Mouse (Mus musculus): ENCODE data around the gene Runx2. TPM values are rescaled to one million over a fixed set of nuclear protein-coding genes. Genes with fewer than 3 reads are reported as not detected.

Runx2 gene
- total and polyA plus RNA-seq, 2 experiments from 2014 or later, result 0.59 to 1.8 TPM

DNA sequence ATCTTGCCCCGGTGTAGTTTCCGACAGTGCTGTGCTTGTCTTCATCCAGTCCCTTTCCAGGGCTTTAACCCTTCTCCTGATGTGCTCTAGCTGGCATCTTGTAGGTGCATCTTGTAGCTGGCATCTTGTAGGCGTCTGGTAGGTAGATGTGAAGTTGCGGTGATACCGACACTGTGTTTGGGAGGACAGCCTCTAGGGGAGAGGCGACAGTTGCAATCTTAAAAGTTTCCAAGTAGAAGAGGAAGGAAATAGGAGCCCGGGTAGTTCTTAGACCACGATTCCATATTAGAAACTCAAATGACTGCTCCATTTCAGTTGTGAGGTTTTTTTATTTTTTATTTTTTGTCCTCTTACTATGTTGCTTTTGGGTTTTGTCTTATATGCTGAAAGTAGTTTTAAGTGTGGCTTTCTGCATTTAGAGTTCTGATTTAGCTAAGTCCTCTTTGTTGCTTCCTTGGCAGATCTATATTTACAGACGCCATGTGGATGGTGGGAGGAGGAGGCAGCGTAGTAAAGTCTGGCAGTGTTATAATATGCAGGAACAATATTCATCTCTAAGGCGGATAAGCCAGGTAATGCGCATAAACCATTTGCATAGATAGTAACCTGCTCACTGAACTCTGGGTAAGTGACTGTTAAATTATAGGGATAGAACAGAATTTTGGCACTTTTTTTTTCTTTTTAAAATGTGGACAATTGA is 22.2 kb downstream of the Runx2 start:
- Histone ChIP-seq H3K4me1 (ENCODE audit: insufficient read depth, low read length) (no peaks in the 10 kb centered on the region), H3K36me3 (ENCODE audit: insufficient read depth, low read length) (no peaks in the 10 kb centered on the region), H3K4me3 (ENCODE audit: low read depth, low read length) (no peak overlapping the region), H3K9ac (replicated peaks; ENCODE audit: low read length, poor library complexity, severe bottlenecking) (no peak overlapping the region), H3K9me3 (ENCODE audit: low read length) (no peaks in the 10 kb centered on the region), H3K4me2 (ENCODE audit: low read depth, low read length, poor library complexity, severe bottlenecking) (no peak overlapping the region), H3K27ac (ENCODE audit: low read depth, low read length) (no peak overlapping the region), H3K27me3 (ENCODE audit: insufficient read depth, low read length) (no peaks in the 10 kb centered on the region)
- no peak for DNase-seq (ENCODE audit: low spot score)
- 92% methylated on average over 12 of the region's 12 CpGs for WGBS
- no peak for ATAC-seq (ENCODE audit: low FRiP score)
- no peak for TF ChIP-seq CTCF (IDR thresholded peaks at IDR 0.05)

DNA sequence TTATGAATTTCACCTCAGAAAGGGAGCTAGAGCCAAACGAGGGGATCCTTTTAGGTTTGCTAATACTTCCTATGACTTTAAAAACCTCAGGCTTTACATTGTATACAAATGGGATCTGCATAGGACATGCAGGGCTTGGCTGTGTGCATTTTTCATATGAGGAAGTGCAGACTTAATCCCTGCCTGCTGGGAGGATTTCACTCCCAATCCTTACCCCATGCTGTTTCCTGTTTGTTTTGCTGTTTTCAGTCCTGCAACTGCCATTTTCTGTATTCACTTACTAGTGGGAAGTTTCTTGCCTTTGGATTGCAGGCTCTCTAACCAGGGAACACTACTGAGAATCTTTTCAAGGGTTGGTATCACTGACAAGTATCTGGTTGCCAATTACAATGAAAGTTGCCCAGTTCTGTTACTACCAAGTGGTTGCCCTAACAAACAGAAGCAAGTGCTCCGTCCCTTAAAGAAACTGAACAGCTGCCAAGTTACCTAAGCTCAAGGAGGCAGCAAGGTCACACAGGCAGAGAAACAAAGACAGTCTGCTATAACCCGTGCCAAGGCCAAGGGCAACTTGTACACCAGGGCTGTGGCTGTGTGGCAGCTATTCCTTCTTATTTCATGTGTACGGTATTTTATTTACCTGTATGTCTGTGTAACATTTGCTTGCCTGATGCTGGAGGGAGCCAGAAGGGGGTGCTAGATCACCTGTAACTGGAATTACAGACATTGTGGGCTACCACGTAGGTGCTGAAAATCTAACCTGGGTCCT is 25.4 kb downstream of the Runx2 start:
- WGBS, result 48% methylated on average over 5 of the region's 5 CpGs
- no peak for DNase-seq (ENCODE audit: low spot score)
- no peak overlapping the region for H3K9ac ChIP-seq (replicated peaks; ENCODE audit: low read length, poor library complexity, severe bottlenecking)

DNA sequence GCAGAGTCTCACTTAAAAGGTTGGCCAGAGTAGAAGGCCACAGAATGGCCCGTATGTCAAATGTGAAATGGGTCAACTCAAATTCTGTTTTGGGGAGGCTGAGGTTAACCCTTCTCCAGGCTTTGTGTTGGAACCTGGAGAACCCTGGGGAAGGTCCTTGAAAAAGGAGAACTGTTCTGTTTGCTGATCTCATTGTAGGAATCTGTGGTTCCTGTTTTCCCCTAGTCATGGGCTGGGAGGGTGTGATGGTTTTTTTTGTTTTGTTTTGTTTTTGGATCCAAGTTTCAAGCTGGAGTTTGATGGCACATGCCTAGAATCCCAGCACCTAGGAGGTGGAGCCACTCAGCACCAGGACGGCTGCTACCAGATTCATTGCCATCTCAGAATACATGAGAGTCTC is 31.5 kb downstream of the Runx2 start:
- no peak for TF ChIP-seq CTCF (IDR thresholded peaks at IDR 0.05)
- no peak overlapping the region for H3K4me3 ChIP-seq (ENCODE audit: low read depth, low read length)
- H3K27ac ChIP-seq (ENCODE audit: low read depth, low read length), result no peak overlapping the region
- H3K36me3 ChIP-seq (ENCODE audit: insufficient read depth, low read length), result no peaks in the 10 kb centered on the region
- H3K4me1 ChIP-seq (ENCODE audit: insufficient read depth, low read length), result peaks cover 2% of the 10 kb centered on the region; the same call in 1 of the 2 replicates
- no peaks in the 10 kb centered on the region for H3K9me3 ChIP-seq (ENCODE audit: low read length)
- no peak overlapping the region for H3K4me2 ChIP-seq (ENCODE audit: low read depth, low read length, poor library complexity, severe bottlenecking)
- H3K9ac ChIP-seq (replicated peaks; ENCODE audit: low read length, poor library complexity, severe bottlenecking), result no peak overlapping the region
- H3K27me3 ChIP-seq (ENCODE audit: insufficient read depth, low read length), result no peaks in the 10 kb centered on the region
- DNase-seq (ENCODE audit: low spot score) (no peak), ATAC-seq (ENCODE audit: low FRiP score) (no peak)
- 82% methylated on average over 2 of the region's 2 CpGs for WGBS

More for the DNA sequence above, 25.4 kb downstream of the Runx2 start:
- H3K4me3 ChIP-seq (ENCODE audit: low read depth, low read length), result no peak overlapping the region
- H3K4me2 ChIP-seq (ENCODE audit: low read depth, low read length, poor library complexity, severe bottlenecking), result no peak overlapping the region
- H3K4me1 ChIP-seq (ENCODE audit: insufficient read depth, low read length), result no peaks in the 10 kb centered on the region
- H3K36me3 ChIP-seq (ENCODE audit: insufficient read depth, low read length), result no peaks in the 10 kb centered on the region
- H3K27me3 ChIP-seq (ENCODE audit: insufficient read depth, low read length), result no peaks in the 10 kb centered on the region
- no peak for ATAC-seq (ENCODE audit: low FRiP score)
- TF ChIP-seq CTCF (IDR thresholded peaks at IDR 0.05), result no peak; the same call in 1 of the 2 replicates
- no peaks in the 10 kb centered on the region for H3K9me3 ChIP-seq (ENCODE audit: low read length)
- H3K27ac ChIP-seq (ENCODE audit: low read depth, low read length), result no peak overlapping the region

DNA sequence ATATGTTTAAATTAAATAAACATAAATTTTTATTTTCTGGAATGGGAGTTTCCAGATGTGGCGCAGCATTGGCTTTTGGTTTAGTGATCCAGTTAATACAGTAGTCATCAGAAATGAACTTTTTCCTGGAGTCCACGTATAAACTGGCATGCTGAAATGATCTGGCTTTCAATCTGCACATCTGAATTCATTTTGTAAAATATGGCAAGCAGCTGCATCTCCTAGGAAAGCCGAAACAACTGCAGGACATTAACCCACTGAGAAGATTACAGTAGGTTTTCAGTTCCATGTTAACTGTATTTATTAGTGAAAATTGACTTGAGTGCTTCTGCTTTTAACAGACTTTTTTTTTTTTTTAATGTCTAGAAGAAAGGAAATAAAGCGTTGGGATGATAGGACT is 32.2 kb downstream of the Runx2 start:
- no peak overlapping the region for H3K4me2 ChIP-seq (ENCODE audit: low read depth, low read length, poor library complexity, severe bottlenecking)
- WGBS, result 90% methylated on average over 4 of the region's 4 CpGs
- no peak overlapping the region for H3K4me3 ChIP-seq (ENCODE audit: low read depth, low read length)
- ATAC-seq (ENCODE audit: low FRiP score) (no peak), DNase-seq (ENCODE audit: low spot score) (no peak)
- no peak overlapping the region for H3K27ac ChIP-seq (ENCODE audit: low read depth, low read length)
- no peaks in the 10 kb centered on the region for H3K27me3 ChIP-seq (ENCODE audit: insufficient read depth, low read length)
- peaks cover 4% of the 10 kb centered on the region; the same call in 1 of the 2 replicates for H3K4me1 ChIP-seq (ENCODE audit: insufficient read depth, low read length)
- no peaks in the 10 kb centered on the region for H3K9me3 ChIP-seq (ENCODE audit: low read length)
- H3K36me3 ChIP-seq (ENCODE audit: insufficient read depth, low read length), result no peaks in the 10 kb centered on the region
- TF ChIP-seq CTCF (IDR thresholded peaks at IDR 0.05), result no peak
- H3K9ac ChIP-seq (replicated peaks; ENCODE audit: low read length, poor library complexity, severe bottlenecking), result no peak overlapping the region

DNA sequence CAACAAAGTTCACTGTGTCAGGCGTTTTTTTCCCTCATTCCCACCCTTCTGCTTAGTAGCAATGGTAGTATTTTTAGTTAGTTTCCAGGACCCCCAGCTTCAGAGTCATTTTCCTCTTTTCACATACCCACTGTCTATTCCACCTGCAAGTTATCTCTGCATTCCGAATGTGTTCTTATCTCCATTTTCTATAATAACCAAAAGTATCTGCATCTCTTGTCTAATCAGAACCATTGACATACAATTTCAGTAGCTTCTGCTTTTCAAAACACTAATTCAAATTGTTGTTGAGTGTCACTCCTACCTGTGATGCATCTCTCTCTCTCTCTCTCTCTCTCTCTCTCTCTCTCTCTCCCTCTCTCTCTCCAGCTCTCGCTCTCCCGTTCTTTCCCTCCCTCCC is 34.2 kb downstream of the Runx2 start:
- H3K4me3 ChIP-seq (ENCODE audit: low read depth, low read length), result no peak overlapping the region
- H3K27ac ChIP-seq (ENCODE audit: low read depth, low read length), result no peak overlapping the region
- 68% methylated on average over 4 of the region's 4 CpGs for WGBS
- ATAC-seq (ENCODE audit: low FRiP score), result no peak
- H3K27me3 ChIP-seq (ENCODE audit: insufficient read depth, low read length), result no peaks in the 10 kb centered on the region
- no peaks in the 10 kb centered on the region for H3K9me3 ChIP-seq (ENCODE audit: low read length)
- H3K4me2 ChIP-seq (ENCODE audit: low read depth, low read length, poor library complexity, severe bottlenecking), result no peak overlapping the region
- no peak overlapping the region for H3K9ac ChIP-seq (replicated peaks; ENCODE audit: low read length, poor library complexity, severe bottlenecking)
- H3K4me1 ChIP-seq (ENCODE audit: insufficient read depth, low read length), result peaks cover 4% of the 10 kb centered on the region; the same call in 1 of the 2 replicates
- no peak for DNase-seq (ENCODE audit: low spot score)
- no peaks in the 10 kb centered on the region for H3K36me3 ChIP-seq (ENCODE audit: insufficient read depth, low read length)
- TF ChIP-seq CTCF (IDR thresholded peaks at IDR 0.05), result no peak

DNA sequence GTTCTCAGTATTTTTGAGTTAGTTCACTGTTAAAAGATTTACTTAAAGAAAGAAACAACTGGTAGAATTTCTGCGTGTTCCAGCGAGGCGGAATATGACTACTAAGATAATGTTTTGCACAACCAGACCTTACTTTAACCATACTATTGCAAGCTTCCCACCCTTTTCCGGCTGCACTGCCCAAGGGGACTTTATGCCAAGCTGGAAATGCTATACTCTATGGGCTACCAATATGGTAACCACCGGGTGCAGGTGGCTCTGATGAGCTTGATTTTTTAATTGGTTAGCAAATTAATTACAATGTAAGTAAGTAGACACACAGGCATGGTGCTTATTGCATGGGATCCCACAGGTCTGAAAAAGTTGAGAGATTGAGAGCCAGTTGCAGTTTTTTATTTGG is 36.5 kb downstream of the Runx2 start:
- Histone ChIP-seq H3K4me1 (ENCODE audit: insufficient read depth, low read length) (peaks cover 4% of the 10 kb centered on the region; the same call in 1 of the 2 replicates), H3K9ac (replicated peaks; ENCODE audit: low read length, poor library complexity, severe bottlenecking) (no peak overlapping the region; the same call in 1 of the 2 replicates), H3K36me3 (ENCODE audit: insufficient read depth, low read length) (no peaks in the 10 kb centered on the region), H3K4me2 (ENCODE audit: low read depth, low read length, poor library complexity, severe bottlenecking) (peak overlapping the region; percentile 67), H3K27ac (ENCODE audit: low read depth, low read length) (no peak overlapping the region), H3K27me3 (ENCODE audit: insufficient read depth, low read length) (no peaks in the 10 kb centered on the region), H3K9me3 (ENCODE audit: low read length) (no peaks in the 10 kb centered on the region), H3K4me3 (ENCODE audit: low read depth, low read length) (peak overlapping the region; percentile 81)
- no peak for TF ChIP-seq CTCF (IDR thresholded peaks at IDR 0.05)
- peak; percentile 1 for DNase-seq (ENCODE audit: low spot score)
- ATAC-seq (ENCODE audit: low FRiP score), result no peak
- 63% methylated on average over 5 of the region's 5 CpGs for WGBS
